Mouse (Mus musculus) embryonic facial prominence, embryonic 10.5 days (tissue): ENCODE data around the gene Barx2. TPM values are rescaled to one million over a fixed set of nuclear protein-coding genes. Genes with fewer than 3 reads are reported as not detected.

Experiments
- DNase-seq: peaks from one replicate; pipeline ENCODE4 v3.0.0-alpha.2; 2017; ENCODE audit warnings: low spot score
- H3K27ac ChIP-seq: fragments of 300-500 bp; sonication (generic); replicated peaks from 2 replicates; pipeline ENCODE4 v1.5.1; 2016; ENCODE audit warnings: mild to moderate bottlenecking
- H3K27me3 ChIP-seq: fragments of 300-500 bp; sonication (generic); replicated peaks from 2 replicates; pipeline ENCODE4 v1.6.1; 2016; ENCODE audit warnings: low read depth, mild to moderate bottlenecking; ENCODE audit not compliant: poor library complexity, severe bottlenecking
- H3K36me3 ChIP-seq: fragments of 300-500 bp; sonication (generic); replicated peaks from 2 replicates; pipeline ENCODE4 v1.6.1; 2016; ENCODE audit warnings: mild to moderate bottlenecking, moderate library complexity
- H3K4me1 ChIP-seq: fragments of 300-500 bp; sonication (generic); 2 replicates; pipeline ENCODE4 v1.6.1; 2016
- H3K4me3 ChIP-seq: fragments of 300-500 bp; sonication (generic); 2 replicates; pipeline ENCODE4 v1.5.1; 2016; ENCODE audit warnings: mild to moderate bottlenecking, moderate library complexity
- H3K9me3 ChIP-seq: fragments of 300-500 bp; sonication (generic); 2 replicates; pipeline ENCODE4 v1.6.1; 2016; ENCODE audit warnings: mild to moderate bottlenecking
- WGBS: fragments of 180-500 bp; shearing (Covaris S2); methylation state at CpG from one replicate; pipeline ENCODE4 v1.1.7; 2016; 5-methylcytosine and 5-hydroxymethylcytosine counted together
- polyA plus RNA-seq: library from polyadenylated mRNA; unstranded; fragments of >200 nt; fragmentation: Nextera tagmentation; extraction: Ambion mirVana; gene quantifications from 2 replicates; pipeline ENCODE4 v1.2.1, GENCODE M21; 2016

Gene Barx2
- polyA plus RNA-seq, 1 experiment from 2014 or later = 0.72 TPM

- no peak overlapping the region for H3K4me3 ChIP-seq
- no peaks in the 10 kb centered on the region for H3K36me3 ChIP-seq
- no peaks in the 10 kb centered on the region for H3K9me3 ChIP-seq
- no peak for DNase-seq
- H3K27ac ChIP-seq = no peak overlapping the region
- H3K27me3 ChIP-seq = no peaks in the 10 kb centered on the region; the same call in 1 of the 2 replicates
- WGBS = 66% methylated on average over 7 of the region's 7 CpGs
- H3K4me1 ChIP-seq = peaks cover 16% of the 10 kb centered on the region
These were observed 63.9 kb downstream of the Barx2 start for GRCm38 (mm10) chr9:31849387-31849786.

- Histone ChIP-seq H3K9me3 (no peaks in the 10 kb centered on the region), H3K36me3 (no peaks in the 10 kb centered on the region), H3K27ac (no peak overlapping the region), H3K4me3 (no peak overlapping the region), H3K4me1 (peaks cover 34% of the 10 kb centered on the region), H3K27me3 (peaks cover 12% of the 10 kb centered on the region; the same call in 1 of the 2 replicates)
- 73% methylated on average over 5 of the region's 5 CpGs for WGBS
- no peak for DNase-seq
These were observed 68.6 kb downstream of the Barx2 start for GRCm38 (mm10) chr9:31844614-31845013.

- Histone ChIP-seq H3K27me3 (0 out of 2 replicates have a peak, but pooled peaks cover 17% of the 10 kb centered on the region), H3K4me3 (no peak overlapping the region), H3K27ac (no peak overlapping the region), H3K36me3 (no peaks in the 10 kb centered on the region), H3K9me3 (no peaks in the 10 kb centered on the region), H3K4me1 (peaks cover 35% of the 10 kb centered on the region)
- DNase-seq = no peak
- 39% methylated on average over 10 of the region's 10 CpGs for WGBS
These were observed 72.0 kb downstream of the Barx2 start for GRCm38 (mm10) chr9:31841108-31841815.

- 83% methylated on average over 4 of the region's 4 CpGs for WGBS
- Histone ChIP-seq H3K27ac (no peak overlapping the region), H3K4me3 (no peak overlapping the region), H3K36me3 (no peaks in the 10 kb centered on the region), H3K27me3 (0 out of 2 replicates have a peak, but pooled peaks cover 17% of the 10 kb centered on the region), H3K9me3 (no peaks in the 10 kb centered on the region), H3K4me1 (peaks cover 35% of the 10 kb centered on the region)
- no peak for DNase-seq
These were observed 72.7 kb downstream of the Barx2 start for GRCm38 (mm10) chr9:31840571-31840970.

- 68% methylated on average over 3 of the region's 3 CpGs for WGBS
- DNase-seq = no peak
- no peak overlapping the region for H3K4me3 ChIP-seq
- no peaks in the 10 kb centered on the region for H3K36me3 ChIP-seq
- H3K27ac ChIP-seq = 0 out of 2 replicates have a peak overlapping the region, but pooled peaks have one; percentile 32
- H3K27me3 ChIP-seq = 0 out of 2 replicates have a peak, but pooled peaks cover 17% of the 10 kb centered on the region
- H3K9me3 ChIP-seq = no peaks in the 10 kb centered on the region
- H3K4me1 ChIP-seq = peaks cover 35% of the 10 kb centered on the region
These were observed 73.2 kb downstream of the Barx2 start for GRCm38 (mm10) chr9:31840037-31840436.

- H3K4me3 ChIP-seq = no peak overlapping the region
- peaks cover 35% of the 10 kb centered on the region for H3K4me1 ChIP-seq
- 0 out of 2 replicates have a peak, but pooled peaks cover 17% of the 10 kb centered on the region for H3K27me3 ChIP-seq
- H3K36me3 ChIP-seq = no peaks in the 10 kb centered on the region
- peak; percentile 36 for DNase-seq
- H3K9me3 ChIP-seq = no peaks in the 10 kb centered on the region
- 0 out of 2 replicates have a peak overlapping the region, but pooled peaks have one; percentile 32 for H3K27ac ChIP-seq
- 41% methylated on average over 15 of the region's 15 CpGs for WGBS
These were observed 73.9 kb downstream of the Barx2 start for GRCm38 (mm10) chr9:31839106-31840027.

- H3K9me3 ChIP-seq = no peaks in the 10 kb centered on the region
- H3K27ac ChIP-seq = no peak overlapping the region; the same call in 1 of the 2 replicates
- WGBS = 57% methylated on average over 6 of the region's 6 CpGs
These were observed 75.2 kb downstream of the Barx2 start for GRCm38 (mm10) chr9:31838047-31838446.

GRCm38 (mm10) chr9:31808753-31809152 lies 104.5 kb downstream of the Barx2 start:
- DNase-seq = no peak
- no peak overlapping the region for H3K4me3 ChIP-seq

More at GRCm38 (mm10) chr9:31838047-31838446, 75.2 kb downstream of the Barx2 start:
- DNase-seq = no peak
- H3K4me3 ChIP-seq = no peak overlapping the region
- peaks cover 35% of the 10 kb centered on the region for H3K4me1 ChIP-seq
- H3K27me3 ChIP-seq = 0 out of 2 replicates have a peak, but pooled peaks cover 17% of the 10 kb centered on the region
- no peaks in the 10 kb centered on the region for H3K36me3 ChIP-seq

GRCm38 (mm10) chr9:31802641-31803040 lies 110.6 kb downstream of the Barx2 start:
- 92% methylated on average over 1 of the region's 1 CpGs for WGBS
- Histone ChIP-seq H3K9me3 (no peaks in the 10 kb centered on the region), H3K27me3 (no peaks in the 10 kb centered on the region), H3K36me3 (no peaks in the 10 kb centered on the region), H3K4me3 (no peak overlapping the region), H3K4me1 (no peaks in the 10 kb centered on the region), H3K27ac (no peak overlapping the region)
- DNase-seq = no peak

More at GRCm38 (mm10) chr9:31808753-31809152, 104.5 kb downstream of the Barx2 start:
- Histone ChIP-seq H3K4me1 (no peaks in the 10 kb centered on the region), H3K27me3 (no peaks in the 10 kb centered on the region), H3K27ac (no peak overlapping the region), H3K9me3 (no peaks in the 10 kb centered on the region), H3K36me3 (no peaks in the 10 kb centered on the region)
- WGBS = 77% methylated on average over 2 of the region's 2 CpGs

Other genes with a start within 250 kb of the Barx2 start
- 3.6 and 4.0 TPM in 2 replicates for gene Arhgap32, start 202.7 kb upstream of the Barx2 start, polyA plus RNA-seq